Comparison of ENCODE assay signal across 27 mouse cellular contexts in genomic region chr6:43342386-43342785, GRCm38 (mm10). TPM values are rescaled to one million over a fixed set of nuclear protein-coding genes. Genes with fewer than 3 reads are reported as not detected.
A peak's percentile ranks its signal among the peaks of the same experiment; 100 is the strongest.
DNase-seq lines count a peak whose midpoint lies in the region; ATAC-seq and TF ChIP-seq lines count a peak whose summit lies in the region.
"Had no signal": no experiment of that assay in that cellular context is flagged by ENCODE, and none has a peak within 500 bp of the region (broad histone marks: within the 10 kb centered on the region; RNA-seq: fewer than 3 reads in every experiment).

No protein-coding gene starts in this region.

- DNase-seq in hindbrain, embryonic 11.5 days (ENCODE audit: low spot score), result no peak
- DNase-seq in lung, adult 18-20 months, result no peak
- peak; percentile 68 for DNase-seq in brain, embryonic 14.5 days (ENCODE audit: low read depth)
- DNase-seq in lung, postnatal 36 days, result peak; percentile 23
- DNase-seq in embryo, embryonic 9.5 days (ENCODE audit: extremely low spot score), result no peak
- no peak for DNase-seq in left cerebral cortex, adult 9 months (ENCODE audit: low spot score in 2 of 2)
- DNase-seq: adrenal gland, postnatal 14 days; cerebellum, postnatal 10 days; gastrocnemius, postnatal 36 days; heart, adult 2 months; kidney, adult 2 months; kidney, postnatal 10 days; liver; midbrain, embryonic 14.5 days; right cerebral cortex, adult 18-20 months; right cerebral cortex, postnatal 4 days; thymus, postnatal 14 days had no signal

- TF ChIP-seq POLR2A in brain, embryonic 14.5 days (IDR thresholded peaks at IDR 0.05; ENCODE audit: borderline replicate concordance, extremely low read depth, insufficient read depth, insufficient read length, poor library complexity, severe bottlenecking), result no peak

- H3K36me3 ChIP-seq in hindbrain, embryonic 13.5 days, result no peaks in the 10 kb centered on the region
- no peaks in the 10 kb centered on the region for H3K36me3 ChIP-seq in hindbrain, embryonic 11.5 days (ENCODE audit: control insufficient read depth, insufficient read depth, low read length)
- H3K36me3 ChIP-seq in lung, embryonic 16.5 days (ENCODE audit: control insufficient read depth, insufficient read depth, low read length), result no peaks in the 10 kb centered on the region
- H3K36me3 ChIP-seq: limb, embryonic 10.5 days; liver, embryonic 15.5 days; neural tube, embryonic 13.5 days had no signal

- no peak overlapping the region for H3K9ac ChIP-seq in hindbrain, embryonic 13.5 days
- no peak overlapping the region for H3K9ac ChIP-seq in hindbrain, embryonic 11.5 days (ENCODE audit: low read depth, low read length)
- H3K9ac ChIP-seq in lung, embryonic 16.5 days (ENCODE audit: low read length), result no peak overlapping the region
- H3K9ac ChIP-seq: liver, embryonic 15.5 days; neural tube, embryonic 13.5 days had no signal

- WGBS in hindbrain, embryonic 13.5 days, result 53% methylated on average over 2 of the region's 2 CpGs
- WGBS in hindbrain, embryonic 11.5 days, result 68% methylated on average over 2 of the region's 2 CpGs
- 16% methylated on average over 2 of the region's 2 CpGs for WGBS in lung, embryonic 16.5 days

- no peak overlapping the region for H3K4me2 ChIP-seq in hindbrain, embryonic 13.5 days
- H3K4me2 ChIP-seq in hindbrain, embryonic 11.5 days (replicated peaks; ENCODE audit: low read depth, low read length), result no peak overlapping the region
- no peak overlapping the region for H3K4me2 ChIP-seq in lung, embryonic 16.5 days (ENCODE audit: low read depth, low read length)
- H3K4me2 ChIP-seq: liver, embryonic 15.5 days; neural tube, embryonic 13.5 days had no signal

- H3K9me3 ChIP-seq in hindbrain, embryonic 13.5 days, result no peaks in the 10 kb centered on the region
- no peaks in the 10 kb centered on the region for H3K9me3 ChIP-seq in hindbrain, embryonic 11.5 days (ENCODE audit: control insufficient read depth, low read length)
- H3K9me3 ChIP-seq in lung, embryonic 16.5 days (ENCODE audit: control insufficient read depth, low read length), result no peaks in the 10 kb centered on the region
- H3K9me3 ChIP-seq: limb, embryonic 10.5 days; liver, embryonic 15.5 days; neural tube, embryonic 13.5 days had no signal

- H3K27ac ChIP-seq in hindbrain, embryonic 13.5 days, result no peak overlapping the region
- H3K27ac ChIP-seq in hindbrain, embryonic 11.5 days (ENCODE audit: low read depth, low read length), result no peak overlapping the region
- no peak overlapping the region for H3K27ac ChIP-seq in lung, embryonic 16.5 days (ENCODE audit: low read length)
- H3K27ac ChIP-seq: heart, adult 2 months; limb, embryonic 10.5 days; liver, embryonic 15.5 days; neural tube, embryonic 13.5 days had no signal

- ATAC-seq in hindbrain, embryonic 13.5 days (ENCODE audit: low FRiP score), result 0 out of 2 replicates have a peak, but pooled peaks have one; percentile 27
- no peak for ATAC-seq in hindbrain, embryonic 11.5 days (ENCODE audit: low FRiP score)
- ATAC-seq in lung, embryonic 16.5 days (ENCODE audit: low read depth), result peak; percentile 71
- ATAC-seq: inflammation-experienced regulatory T-cells, adult 6 months had no signal

- no peaks in the 10 kb centered on the region for H3K27me3 ChIP-seq in hindbrain, embryonic 13.5 days
- H3K27me3 ChIP-seq in hindbrain, embryonic 11.5 days (ENCODE audit: control insufficient read depth, insufficient read depth, low read length), result no peaks in the 10 kb centered on the region
- H3K27me3 ChIP-seq in lung, embryonic 16.5 days (ENCODE audit: control insufficient read depth, insufficient read depth, low read depth, low read length), result no peaks in the 10 kb centered on the region
- H3K27me3 ChIP-seq: liver, embryonic 15.5 days; neural tube, embryonic 13.5 days had no signal

- no peak overlapping the region for H3K4me3 ChIP-seq in hindbrain, embryonic 13.5 days
- no peak overlapping the region for H3K4me3 ChIP-seq in hindbrain, embryonic 11.5 days (ENCODE audit: low read depth, low read length)
- no peak overlapping the region for H3K4me3 ChIP-seq in lung, embryonic 16.5 days (ENCODE audit: low read length)
- H3K4me3 ChIP-seq: heart, adult 2 months; limb, embryonic 10.5 days; liver, embryonic 15.5 days; myocyte; neural tube, embryonic 13.5 days had no signal

- H3K4me1 ChIP-seq in hindbrain, embryonic 13.5 days (replicated peaks), result 0 out of 2 replicates have a peak, but pooled peaks cover 3% of the 10 kb centered on the region
- H3K4me1 ChIP-seq in hindbrain, embryonic 11.5 days (replicated peaks; ENCODE audit: control insufficient read depth, insufficient read depth, low read length), result no peaks in the 10 kb centered on the region
- H3K4me1 ChIP-seq in lung, embryonic 16.5 days (replicated peaks; ENCODE audit: control insufficient read depth, insufficient read depth, low read length), result peaks cover 12% of the 10 kb centered on the region
- H3K4me1 ChIP-seq: limb, embryonic 10.5 days; liver, embryonic 15.5 days had no signal

- no peak for TF ChIP-seq CTCF in brain, embryonic 14.5 days (IDR thresholded peaks at IDR 0.05; ENCODE audit: borderline replicate concordance, extremely low read depth, insufficient read depth, insufficient read length)

RNA-seq across cellular contexts. Expression of gene Nobox, which starts 33.0 kb away (rescaled TPM):
- polyA plus RNA-seq in hindbrain, embryonic 13.5 days (2015; fragmentation: Nextera tagmentation; extraction: Ambion mirVana), result 0.19 TPM in 1 of 2 replicates, not detected in the other
- not detected in 2 replicates for polyA plus RNA-seq in hindbrain, embryonic 11.5 days (2014; fragmentation: Nextera tagmentation; extraction: Ambion mirVana)
- 0.09 TPM in 1 of 2 replicates, not detected in the other for polyA plus RNA-seq in lung, embryonic 16.5 days (2015; fragmentation: Nextera tagmentation; extraction: Ambion mirVana)
- polyA plus RNA-seq in brain, embryonic 14.5 days (2012; rRNA removed), result not detected in 2 replicates
- polyA plus RNA-seq: C2C12; embryonic facial prominence, embryonic 11.5 days; heart, adult 2 months; inflammation-experienced regulatory T-cells, adult 6 months; limb, embryonic 10.5 days; liver, embryonic 15.5 days; midbrain, embryonic 14.5 days; myocyte; neural tube, embryonic 13.5 days; stomach, embryonic 14.5 days had no signal

Comparison
In these comparisons a context has a peak if more than half of its experiments do, and no peak if none do; other contexts are left out.
1. DNase-seq: peak in brain, embryonic 14.5 days (single experiment) and lung, postnatal 36 days (single experiment); none in hindbrain, embryonic 11.5 days (single experiment), lung, adult 18-20 months (0 of 2), embryo, embryonic 9.5 days (single experiment) and left cerebral cortex, adult 9 months (0 of 2).